Mouse (Mus musculus) heart, adult 2 months (tissue): ENCODE measurements around the gene Defb48. TPM values are rescaled to one million over a fixed set of nuclear protein-coding genes. Genes with fewer than 3 reads are reported as not detected.

Experiments
- DNase-seq, 2 experiments: peaks; one replicate each; pipeline ENCODE4 v3.0.0; 2021
- H3K27ac ChIP-seq: fragments of 200-600 bp; 2 replicates; pipeline ENCODE4 v1.8.1; 2022
- H3K27me3 ChIP-seq: fragments of 200-500 bp; 2 replicates; pipeline ENCODE4 v1.6.1; 2012; ENCODE audit warnings: mild to moderate bottlenecking, low read length, inconsistent platforms, mixed read lengths; ENCODE audit not compliant: control insufficient read depth, insufficient read depth
- H3K36me3 ChIP-seq: fragments of 200-500 bp; 2 replicates; pipeline ENCODE4 v1.6.1; 2012; ENCODE audit warnings: low read length, inconsistent platforms; ENCODE audit not compliant: control insufficient read depth, insufficient read depth
- H3K4me1 ChIP-seq: fragments of 200-500 bp; 2 replicates; pipeline ENCODE4 v1.6.1; 2011; ENCODE audit warnings: low read length; ENCODE audit not compliant: control insufficient read depth, insufficient read depth
- H3K4me3 ChIP-seq: fragments of 200-600 bp; 2 replicates; pipeline ENCODE4 v1.8.1; 2022
- H3K79me2 ChIP-seq: fragments of 200-500 bp; replicated peaks from 2 replicates; pipeline ENCODE4 v1.6.1; 2012; ENCODE audit warnings: mild to moderate bottlenecking, inconsistent platforms, low read length, moderate library complexity, mixed read lengths; ENCODE audit not compliant: control insufficient read depth, insufficient read depth
- H3K9ac ChIP-seq: fragments of 200-500 bp; 2 replicates; pipeline ENCODE4 v1.6.1; 2012; ENCODE audit warnings: low read depth, mild to moderate bottlenecking, control low read depth, inconsistent platforms, low read length, mixed read lengths
- CTCF ChIP-seq: fragments of 200-600 bp; IDR thresholded peaks from 2 replicates; pipeline ENCODE4 v1.8.1; 2022; ENCODE audit warnings: antibody characterized with exemption, mild to moderate bottlenecking, moderate library complexity
- EP300 ChIP-seq: fragments of 200-500 bp; IDR thresholded peaks from 2 replicates; pipeline ENCODE4 v1.6.1; 2011; ENCODE audit warnings: low read depth, low read length, control low read depth; ENCODE audit not compliant: insufficient read depth
- POLR2A ChIP-seq: fragments of 200-500 bp; IDR thresholded peaks from 2 replicates; pipeline ENCODE4 v1.6.1; 2011; ENCODE audit warnings: mild to moderate bottlenecking, low read depth, low read length, control low read depth; ENCODE audit not compliant: insufficient read depth
- whole genome bisulfite sequencing: fragments of 180-500 bp; shearing (Covaris S2); methylation state at CpG from one replicate; pipeline ENCODE4 v1.1.7; 2018; 5-methylcytosine and 5-hydroxymethylcytosine counted together
- intact Hi-C: fragments of 180-260 bp; cut with DNase I; formaldehyde crosslinking; loops from one replicate; pipeline ENCODE4 v1.15.1; 2025
- polyA plus RNA-seq: library from polyadenylated mRNA; depleted of rRNA; stranded (reverse); fragments of >200 nt; gene quantifications from 2 replicates; pipeline ENCODE4 v1.2.3, GENCODE M21; 2012
- total RNA-seq, 2 experiments: library from RNA; stranded (reverse); gene quantifications; 2 replicates each; pipeline ENCODE4 v1.2.3; 2021

The Defb48 gene
- total and polyA plus RNA-seq, 3 experiments, result not detected

DNA sequence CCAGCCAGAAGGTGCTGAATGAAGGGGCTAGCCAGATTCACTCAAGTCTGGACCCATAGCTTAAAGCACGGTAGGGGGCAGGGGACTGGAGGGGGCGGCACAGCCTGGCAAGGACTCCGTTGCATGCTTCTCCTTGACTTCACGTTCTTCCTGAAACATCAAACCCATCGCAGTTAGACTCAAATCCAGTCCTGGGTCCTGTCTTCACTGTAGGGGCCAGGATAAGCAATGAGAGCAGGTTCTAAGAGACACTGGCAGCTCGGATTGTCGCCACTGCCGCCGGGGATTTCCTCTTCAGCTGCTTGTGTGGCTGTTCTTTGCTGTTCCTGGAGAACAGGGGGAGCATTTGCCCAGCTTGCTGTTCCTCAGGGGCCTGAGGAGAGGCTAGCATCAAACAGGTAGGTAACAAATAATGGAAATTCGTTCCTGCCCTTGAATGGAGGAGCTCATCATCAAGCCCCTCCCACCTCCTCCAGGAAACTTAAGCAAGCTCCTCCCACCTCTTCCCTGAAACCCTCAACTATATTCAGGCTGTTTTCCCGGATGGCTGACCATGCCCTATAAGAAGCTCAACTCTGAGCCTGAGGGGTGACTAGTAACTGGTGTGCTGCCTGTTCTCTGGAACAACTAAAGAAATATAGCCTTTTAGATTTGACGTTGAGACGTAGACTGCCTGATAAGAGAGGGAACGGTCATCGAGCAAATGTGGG, 18.3 kb downstream of the Defb48 start:
- H3K4me1 ChIP-seq, result no peaks in the 10 kb centered on the region
- TF ChIP-seq EP300 (no peak), POLR2A (no peak), CTCF (no peak)
- 18% methylated on average over 15 of the region's 15 CpGs for WGBS
- H3K9ac ChIP-seq, result peak overlapping the region; percentile 41; the same call in 1 of the 2 replicates
- H3K27me3 ChIP-seq, result no peaks in the 10 kb centered on the region
- H3K4me3 ChIP-seq, result peak overlapping the region; percentile 17
- intact Hi-C loops, result no loop called here
- H3K79me2 ChIP-seq, result no peaks in the 10 kb centered on the region
- DNase-seq, result no peak
- no peaks in the 10 kb centered on the region for H3K36me3 ChIP-seq
- H3K27ac ChIP-seq, result no peak overlapping the region

DNA sequence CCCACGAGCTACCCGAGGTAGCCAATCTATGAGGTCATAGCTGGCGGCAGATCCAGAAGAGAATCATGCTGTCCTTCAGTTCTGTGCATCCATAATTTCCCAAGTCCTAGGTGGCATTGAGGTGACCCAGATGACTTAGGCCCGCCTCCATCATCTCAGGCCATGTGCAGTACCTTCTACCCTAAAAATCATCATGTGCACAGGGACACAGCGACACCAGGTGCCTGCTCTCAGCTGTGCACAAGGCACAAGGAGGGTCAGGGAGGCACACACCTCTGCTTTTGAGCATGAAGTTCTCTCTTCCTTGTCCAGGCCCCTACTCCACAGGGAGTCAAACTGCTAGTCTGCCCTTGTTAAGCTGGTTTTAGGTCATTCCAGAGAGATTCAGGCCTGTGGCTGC, 19.0 kb downstream of the Defb48 start:
- Histone ChIP-seq H3K27me3 (no peaks in the 10 kb centered on the region), H3K36me3 (no peaks in the 10 kb centered on the region), H3K27ac (no peak overlapping the region), H3K4me3 (no peak overlapping the region), H3K9ac (no peak overlapping the region), H3K79me2 (no peaks in the 10 kb centered on the region), H3K4me1 (no peaks in the 10 kb centered on the region)
- no peak for DNase-seq
- TF ChIP-seq EP300, result 0 out of 2 replicates have a peak, but pooled peaks have one; percentile 29
- TF ChIP-seq POLR2A, result no peak
- TF ChIP-seq CTCF, result peak; percentile 29
- intact Hi-C loops, result no loop called here
- WGBS, result 72% methylated on average over 5 of the region's 5 CpGs

DNA sequence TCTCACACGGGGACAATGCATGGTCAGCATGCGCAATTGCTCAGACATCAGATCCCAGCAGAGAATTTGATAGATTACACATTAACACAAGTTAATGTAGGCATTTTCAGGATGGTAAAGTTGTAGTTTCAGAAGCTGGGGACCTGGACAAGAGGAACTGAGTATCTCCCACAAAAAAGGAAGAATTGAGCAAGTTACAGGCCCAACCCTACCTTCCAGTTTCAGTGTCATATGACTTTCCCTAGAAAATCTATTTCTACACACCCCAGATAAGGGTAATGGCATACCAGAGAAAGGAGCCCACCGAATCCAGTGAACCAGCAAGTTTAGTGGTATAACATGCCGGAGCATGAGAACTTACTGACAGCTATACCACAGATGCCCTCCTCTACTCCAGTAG, 20.7 kb downstream of the Defb48 start:
- 78% methylated on average over 4 of the region's 4 CpGs for WGBS
- TF ChIP-seq POLR2A (no peak), EP300 (no peak), CTCF (no peak)
- H3K27me3 ChIP-seq, result no peaks in the 10 kb centered on the region
- intact Hi-C loops, result no loop called here
- no peaks in the 10 kb centered on the region for H3K79me2 ChIP-seq
- DNase-seq, result no peak
- no peak overlapping the region for H3K9ac ChIP-seq
- H3K4me3 ChIP-seq, result no peak overlapping the region
- no peaks in the 10 kb centered on the region for H3K4me1 ChIP-seq
- H3K27ac ChIP-seq, result no peak overlapping the region
- H3K36me3 ChIP-seq, result no peaks in the 10 kb centered on the region

DNA sequence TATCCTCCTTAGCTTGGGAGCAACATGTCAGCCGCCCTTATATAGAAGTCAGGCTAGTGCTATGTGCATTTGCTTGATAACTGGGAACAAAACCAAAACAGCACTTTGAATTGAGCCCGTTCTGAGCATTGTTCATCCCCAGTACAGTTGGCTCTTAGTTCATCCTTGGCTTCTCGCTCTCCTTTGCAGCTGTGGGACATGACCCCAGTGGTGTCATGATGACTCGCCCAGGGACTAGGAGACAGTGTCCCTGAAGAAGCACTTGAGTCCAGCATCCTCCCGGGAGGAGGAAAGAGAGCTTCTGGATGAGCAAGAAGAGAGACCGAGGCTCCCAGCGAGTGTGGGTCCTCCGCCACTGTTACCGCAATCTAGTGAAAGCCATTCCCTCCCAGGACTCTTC, 28.2 kb downstream of the Defb48 start:
- Histone ChIP-seq H3K9ac (no peak overlapping the region), H3K27me3 (no peaks in the 10 kb centered on the region), H3K27ac (no peak overlapping the region), H3K79me2 (no peaks in the 10 kb centered on the region), H3K4me1 (no peaks in the 10 kb centered on the region), H3K4me3 (no peak overlapping the region), H3K36me3 (no peaks in the 10 kb centered on the region)
- WGBS, result 64% methylated on average over 9 of the region's 9 CpGs
- DNase-seq, result no peak
- TF ChIP-seq POLR2A (no peak), CTCF (no peak), EP300 (no peak)
- intact Hi-C loops, result no loop called here

DNA sequence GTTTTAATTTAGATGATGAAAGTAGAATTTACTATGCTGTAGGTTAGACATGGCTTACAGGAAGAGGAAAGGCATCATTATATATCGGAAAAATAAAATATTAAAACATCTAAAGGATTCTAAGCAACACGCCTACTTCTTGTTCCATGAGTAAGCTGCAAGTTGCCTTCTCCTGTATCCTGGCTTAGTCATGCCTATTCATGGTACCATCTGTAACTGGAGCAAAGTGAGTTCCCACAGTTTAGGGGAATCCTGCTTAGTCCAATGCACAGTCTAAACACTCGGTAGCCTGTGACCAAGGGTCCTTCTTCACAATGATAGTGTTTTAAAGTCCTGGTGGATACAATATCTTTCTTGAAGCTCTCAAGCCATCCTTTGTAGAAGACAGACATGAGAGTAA, 37.5 kb downstream of the Defb48 start:
- no peaks in the 10 kb centered on the region for H3K27me3 ChIP-seq
- H3K9ac ChIP-seq, result no peak overlapping the region
- H3K4me3 ChIP-seq, result no peak overlapping the region
- H3K79me2 ChIP-seq, result no peaks in the 10 kb centered on the region
- TF ChIP-seq POLR2A (no peak), EP300 (no peak), CTCF (no peak)
- no peak for DNase-seq
- intact Hi-C loops, result no loop called here
- H3K36me3 ChIP-seq, result no peaks in the 10 kb centered on the region; the same call in 1 of the 2 replicates
- 92% methylated on average over 3 of the region's 3 CpGs for WGBS
- no peaks in the 10 kb centered on the region for H3K4me1 ChIP-seq
- H3K27ac ChIP-seq, result no peak overlapping the region

DNA sequence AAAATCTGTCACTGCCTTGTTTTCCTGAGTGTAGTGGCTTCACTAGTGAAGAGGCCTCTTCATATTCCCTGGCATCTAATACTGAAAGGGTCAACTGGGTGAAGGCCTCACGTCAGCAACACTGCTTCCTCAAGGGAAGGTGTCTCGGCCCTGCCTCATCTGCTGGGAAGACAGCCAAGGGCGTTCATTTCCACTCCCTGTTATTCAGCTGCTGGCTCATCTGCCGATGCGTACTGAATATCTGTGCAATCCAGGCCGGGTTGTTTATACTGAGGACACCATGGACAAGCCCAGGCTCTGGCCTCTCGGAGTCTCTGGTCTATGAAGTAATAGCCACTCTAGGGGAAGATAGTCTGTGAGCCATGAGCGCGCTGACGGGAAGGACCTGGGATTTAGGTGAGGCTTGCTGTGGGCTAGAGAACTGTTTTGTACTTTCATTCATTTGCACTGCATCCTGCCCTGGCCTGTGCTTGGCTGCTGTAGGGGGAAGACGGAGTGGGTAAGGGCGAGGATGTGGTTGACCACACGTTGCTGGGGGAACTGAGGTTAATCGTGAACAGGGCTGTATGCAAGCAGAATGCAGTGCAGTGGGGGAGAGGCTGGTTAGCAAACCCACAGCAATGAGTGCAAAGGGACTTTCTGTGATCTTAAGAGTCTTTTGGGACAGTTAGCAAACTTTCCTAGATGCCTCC, 43.8 kb downstream of the Defb48 start:
- TF ChIP-seq EP300 (no peak), CTCF (no peak), POLR2A (no peak)
- peak; percentile 55 to 78 for DNase-seq
- no peaks in the 10 kb centered on the region for H3K27me3 ChIP-seq
- intact Hi-C loops, result no loop called here
- no peak overlapping the region for H3K4me3 ChIP-seq
- 39% methylated on average over 14 of the region's 14 CpGs for WGBS
- no peak overlapping the region; the same call in 1 of the 2 replicates for H3K27ac ChIP-seq
- H3K36me3 ChIP-seq, result no peaks in the 10 kb centered on the region
- H3K4me1 ChIP-seq, result peaks cover 9% of the 10 kb centered on the region
- no peaks in the 10 kb centered on the region for H3K79me2 ChIP-seq
- no peak overlapping the region for H3K9ac ChIP-seq
